Mouse (Mus musculus) cerebellum, adult 9-10 months (tissue): ENCODE measurements around the gene Wwtr1.

ENCODE experiments used
- DNase-seq: peaks from one replicate; pipeline ENCODE4 v3.0.0; 2022

Gene Wwtr1

DNA sequence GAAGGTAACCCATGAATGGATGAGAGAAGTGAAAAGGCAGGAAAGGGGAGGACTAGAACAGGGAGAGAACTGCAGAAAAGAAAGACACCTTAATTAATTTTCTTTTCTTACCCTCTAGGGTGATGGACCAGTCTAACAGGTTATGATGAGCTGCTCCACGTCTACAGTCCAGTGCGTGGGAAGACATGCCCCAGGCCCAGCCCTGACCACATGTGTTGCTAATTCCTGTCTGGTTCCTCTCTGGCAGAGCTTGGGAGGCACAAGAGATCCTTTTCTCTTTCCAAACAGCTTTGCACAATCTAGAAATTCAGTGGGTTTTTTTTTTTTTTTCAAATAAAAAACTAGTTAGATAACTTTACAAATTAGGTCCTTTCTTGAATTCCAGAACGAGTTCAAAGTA lies 134.8 kb downstream of the Wwtr1 start:
- DNase-seq: no peak

GRCm38 (mm10) chr3:57435364-57435763 lies 140.3 kb downstream of the Wwtr1 start:
- DNase-seq: no peak

DNA sequence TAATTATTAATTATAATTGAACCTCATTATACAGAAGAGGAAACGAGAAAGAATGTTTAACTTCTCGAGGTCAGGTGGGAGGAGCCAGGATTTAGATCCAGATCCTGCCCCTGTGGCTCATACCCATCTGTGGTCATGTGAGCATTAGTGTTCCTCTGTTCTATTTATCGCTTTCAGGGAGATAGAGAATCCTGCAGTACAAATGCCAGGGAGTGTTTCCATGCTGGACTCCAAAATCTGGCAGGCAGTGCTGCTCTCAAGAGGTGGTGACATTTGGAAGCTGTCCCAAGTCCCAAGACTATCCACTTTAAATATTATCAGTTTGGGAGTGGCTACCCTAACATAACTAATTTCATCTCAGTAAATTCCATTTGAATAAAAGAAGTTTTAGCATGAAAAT lies 144.0 kb downstream of the Wwtr1 start:
- no peak for DNase-seq

- DNase-seq: no peak
Observed at GRCm38 (mm10) chr3:57429486-57429885, 146.2 kb downstream of the Wwtr1 start.

GRCm38 (mm10) chr3:57428682-57429464 lies 146.8 kb downstream of the Wwtr1 start:
- DNase-seq: no peak

DNA sequence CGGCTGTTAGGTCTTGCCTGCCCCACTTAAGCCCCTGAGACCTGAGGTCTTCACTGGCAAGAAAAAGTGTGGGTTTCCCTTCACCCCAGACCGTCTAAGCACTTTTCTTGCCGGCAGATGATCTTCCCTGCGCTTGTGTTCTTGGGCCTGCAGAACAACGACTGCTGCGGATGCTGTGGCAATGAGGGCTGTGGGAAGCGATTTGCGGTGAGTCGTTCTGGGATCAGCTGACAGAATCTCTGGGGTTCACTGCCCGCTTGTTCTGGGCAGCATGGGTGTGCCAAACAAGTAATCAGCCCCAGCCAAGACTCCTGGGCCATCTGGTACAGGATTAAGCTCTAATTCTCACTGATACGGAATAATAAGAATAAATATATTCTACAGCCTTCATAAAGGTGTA lies 149.4 kb downstream of the Wwtr1 start:
- DNase-seq: no peak

DNA sequence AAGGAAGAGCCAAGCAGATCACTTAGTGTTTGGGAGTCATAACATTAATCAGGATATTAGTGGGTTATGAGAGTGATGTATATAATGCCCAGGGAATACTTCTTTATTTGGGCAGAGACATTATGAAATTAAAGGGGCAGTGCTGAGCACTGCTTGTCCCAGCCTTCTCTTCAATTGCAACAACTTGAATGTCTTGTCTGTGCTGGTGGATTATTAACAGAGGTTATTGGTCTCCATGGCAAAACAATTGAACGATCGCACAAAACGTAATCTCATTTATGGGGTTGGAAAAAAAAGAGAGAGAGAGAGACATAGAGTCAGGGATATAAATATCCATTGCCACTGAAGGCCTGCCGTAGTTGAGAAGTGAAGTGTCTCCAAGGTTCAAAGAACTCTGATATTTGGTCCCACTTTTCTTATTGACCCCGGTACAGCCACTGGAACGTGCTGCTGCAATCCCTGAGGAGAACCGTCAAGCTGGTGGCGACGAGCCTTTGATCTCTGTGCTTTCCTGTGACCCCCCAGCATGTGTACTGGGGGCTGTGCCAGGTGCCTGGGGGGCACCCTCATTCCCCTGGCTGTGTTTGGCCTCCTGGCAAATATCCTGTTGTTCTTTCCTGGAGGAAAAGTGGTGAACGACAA lies 150.5 kb downstream of the Wwtr1 start, which contains the start of gene Tm4sf4:
Gene Tm4sf4 (plus strand): TSS at position 226 of the 642 bp plus-strand sequence.
- DNase-seq: no peak

DNA sequence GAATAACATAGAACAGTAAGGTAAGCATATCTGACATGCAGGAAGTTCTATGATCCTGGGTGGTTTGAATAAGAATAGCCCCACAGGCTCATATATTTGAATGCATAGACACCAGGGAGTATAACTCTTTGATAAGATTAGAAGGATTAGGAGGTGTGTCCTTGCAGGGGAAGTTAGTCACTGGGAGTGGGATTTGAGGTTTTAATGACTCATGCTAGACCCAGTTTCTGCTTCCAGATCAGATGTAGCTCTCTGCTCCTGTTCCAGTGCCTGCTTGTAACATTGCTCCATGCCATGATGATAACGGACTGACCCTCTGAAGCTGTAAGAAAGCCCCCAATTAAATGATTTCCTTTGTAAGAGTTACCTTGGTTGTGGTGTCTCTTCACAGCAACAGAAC lies 155.1 kb downstream of the Wwtr1 start:
- no peak for DNase-seq

GRCm38 (mm10) chr3:57420233-57420632 lies 155.5 kb downstream of the Wwtr1 start:
- DNase-seq: no peak

DNA sequence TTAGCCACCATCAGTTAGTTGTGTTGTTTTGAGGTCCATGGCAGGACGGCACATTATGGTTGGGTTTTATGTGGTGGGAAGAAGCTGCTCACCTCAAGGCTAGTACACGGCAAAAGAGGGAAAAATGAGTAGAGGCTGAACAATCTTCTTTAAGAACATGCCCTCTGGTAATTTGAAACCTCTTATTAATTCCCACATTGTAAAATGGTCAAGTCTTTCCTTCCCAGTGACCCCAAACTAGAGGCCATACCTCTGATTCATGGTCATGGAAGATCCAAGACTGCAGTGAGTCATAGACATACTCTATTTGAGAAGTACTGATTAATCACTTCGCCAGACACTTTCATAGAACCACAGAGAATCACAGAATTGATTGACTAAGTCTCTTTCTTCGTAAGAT lies 164.2 kb downstream of the Wwtr1 start:
- DNase-seq: no peak
